Mouse (Mus musculus): ENCODE measurements around the gene Krtap5-1. TPM values are rescaled to one million over a fixed set of nuclear protein-coding genes. Genes with fewer than 3 reads are reported as not detected.

Krtap5-1 gene
- total and polyA plus RNA-seq, 3 experiments, result not detected

GRCm38 (mm10) chr7:142284615-142285080 lies 12.3 kb downstream of the Krtap5-1 start:
- no peaks in the 10 kb centered on the region for H3K36me3 ChIP-seq (replicated peaks in 1 of 2; ENCODE audit: control insufficient read depth in 1 of 2, insufficient read depth in 1 of 2, low read length in 1 of 2)
- H3K79me2 ChIP-seq (replicated peaks; ENCODE audit: control insufficient read depth, extremely low read depth, insufficient read depth, poor library complexity, severe bottlenecking), result no peaks in the 10 kb centered on the region
- peak overlapping the region; percentile 79 for H3K4me2 ChIP-seq (ENCODE audit: insufficient read depth, low read depth, poor library complexity, severe bottlenecking)
- peak; percentile 92 for DNase-seq (ENCODE audit: extremely low read depth)
- dilution Hi-C loops (cut with MboI; ENCODE audit: extremely low pct_ligation_motif_present, extremely low pct_unique_long_range_greater_than_20kb, low sequenced_read_pairs), result no loop called here
- peak overlapping the region; percentile 87 for H3K9ac ChIP-seq (ENCODE audit: insufficient read depth, low read depth)
- TF ChIP-seq JUND (conservative IDR thresholded peaks at IDR 0.05; ENCODE audit: low read depth, low read length) (no peak), TCF12 (IDR thresholded peaks at IDR 0.05; ENCODE audit: low read depth, low read length) (no peak; the same call in 1 of the 2 replicates), ZMIZ1 (IDR thresholded peaks at IDR 0.05; ENCODE audit: low read depth, low read length) (no peak), E2F4 (IDR thresholded peaks at IDR 0.05; ENCODE audit: insufficient replicate concordance, low read depth, low read length) (0 out of 2 replicates have a peak, but pooled peaks have one; percentile 41), MAZ (IDR thresholded peaks at IDR 0.05; ENCODE audit: low read depth, low read length) (no peak), MEF2A (IDR thresholded peaks at IDR 0.05; ENCODE audit: borderline replicate concordance, low read depth, low read length) (0 out of 2 replicates have a peak, but pooled peaks have one; percentile 18), EP300 (IDR thresholded peaks at IDR 0.05; ENCODE audit: low read length) (no peak), ELF1 (IDR thresholded peaks at IDR 0.05; ENCODE audit: low read depth, low read length) (peak; percentile 54), RAD21 (IDR thresholded peaks at IDR 0.05; ENCODE audit: low read depth, low read length) (peak; percentile 49), MAX (IDR thresholded peaks at IDR 0.05; ENCODE audit: low read length) (no peak; the same call in 1 of the 2 replicates), SIN3A (IDR thresholded peaks at IDR 0.05; ENCODE audit: low read length) (no peak; the same call in 1 of the 2 replicates), BHLHE40 (IDR thresholded peaks at IDR 0.05; ENCODE audit: low read depth, low read length) (0 out of 2 replicates have a peak, but pooled peaks have one; percentile 13), GABPA (IDR thresholded peaks at IDR 0.05; ENCODE audit: insufficient replicate concordance, low read depth, low read length) (no peak), PAX5 (IDR thresholded peaks at IDR 0.05; ENCODE audit: low read length) (no peak), NELFE (IDR thresholded peaks at IDR 0.05; ENCODE audit: low read depth, low read length) (peak; percentile 36; the same call in 1 of the 2 replicates), USF1 (IDR thresholded peaks at IDR 0.05; ENCODE audit: low read depth, low read length) (no peak), POLR2AphosphoS2 (IDR thresholded peaks at IDR 0.05; ENCODE audit: low read depth, low read length) (no peak), HCFC1 (IDR thresholded peaks at IDR 0.05; ENCODE audit: low read depth, low read length) (peak; percentile 59), NRF1 (IDR thresholded peaks at IDR 0.05; ENCODE audit: low read depth, low read length) (no peak), POLR2A (IDR thresholded peaks at IDR 0.05; ENCODE audit: low read depth, low read length) (no peak), ZKSCAN1 (IDR thresholded peaks at IDR 0.05; ENCODE audit: borderline replicate concordance, low read depth, low read length) (no peak), CHD1 (IDR thresholded peaks at IDR 0.05; ENCODE audit: low read depth, low read length) (no peak), ETS1 (conservative IDR thresholded peaks at IDR 0.05; ENCODE audit: low read depth, low read length) (no peak), ZNF384 (IDR thresholded peaks at IDR 0.05; ENCODE audit: low read depth, low read length) (no peak), SMC3 (IDR thresholded peaks at IDR 0.05; ENCODE audit: low read depth, low read length) (peak; percentile 35), TBP (conservative IDR thresholded peaks at IDR 0.05; ENCODE audit: low read depth, low read length) (no peak), CHD2 (IDR thresholded peaks at IDR 0.05; ENCODE audit: low read length) (no peak), MXI1 (IDR thresholded peaks at IDR 0.05; ENCODE audit: low read depth, low read length) (no peak), RCOR1 (conservative IDR thresholded peaks at IDR 0.05; ENCODE audit: low read depth, low read length) (no peak), IRF4 (IDR thresholded peaks at IDR 0.05; ENCODE audit: low read depth, low read length) (0 out of 2 replicates have a peak, but pooled peaks have one; percentile 6), JUN (IDR thresholded peaks at IDR 0.05; ENCODE audit: insufficient read depth, low read depth, low read length) (no peak), MAFK (IDR thresholded peaks at IDR 0.05; ENCODE audit: insufficient replicate concordance, low read length) (no peak), ZC3H11A (IDR thresholded peaks at IDR 0.05; ENCODE audit: low read depth, low read length) (no peak), KAT2A (IDR thresholded peaks at IDR 0.05; ENCODE audit: insufficient replicate concordance, low read length) (no peak), MYC (IDR thresholded peaks at IDR 0.05; ENCODE audit: low read depth, low read length) (peak; percentile 60; the same call in 1 of the 2 replicates), USF2 (conservative IDR thresholded peaks at IDR 0.05; ENCODE audit: low read depth, low read length) (no peak), UBTF (IDR thresholded peaks at IDR 0.05; ENCODE audit: low read depth, low read length) (no peak), CTCF (conservative IDR thresholded peaks at IDR 0.05 in 1 of 2, IDR thresholded peaks at IDR 0.05 in 1 of 2; ENCODE audit: low read depth in 2 of 2, low read length in 2 of 2) (peak; percentile 48 to 84)
- H3K27ac ChIP-seq (ENCODE audit: insufficient read depth, low read depth), result no peak overlapping the region
- peaks cover 45% of the 10 kb centered on the region for H3K27me3 ChIP-seq (replicated peaks)
- peaks cover 3 to 7% of the 10 kb centered on the region in 2 experiments; a peak in 2 of 4 replicates for H3K4me1 ChIP-seq (ENCODE audit: control insufficient read depth in 1 of 2, insufficient read depth in 2 of 2)
- in situ Hi-C loops (cut with MboI; ENCODE audit: low pct_ligation_motif_present, low pct_unique_long_range_greater_than_20kb, low sequenced_read_pairs), result no loop called here
- no peaks in the 10 kb centered on the region for H3K9me3 ChIP-seq (replicated peaks; ENCODE audit: low read length)
- peak overlapping the region; percentile 33 to 59 (median 51) for H3K4me3 ChIP-seq (replicated peaks in 1 of 3; ENCODE audit: low read depth in 2 of 3, low read length in 2 of 3, poor library complexity in 1 of 3)

All from CH12.LX (cell line).